Mouse (Mus musculus) retina, embryonic 14.5 days (tissue): ENCODE results near the gene Evpl.
"Not testable (repeated sequence)": the region's sequence is repeated elsewhere in the genome, so short reads cannot be mapped to it uniquely, and the experiment has no call there.

ENCODE experiments used
- DNase-seq: peaks from one replicate; pipeline ENCODE4 v3.0.0-alpha.2; 2015; ENCODE audit warnings: low spot score

The Evpl gene

DNA sequence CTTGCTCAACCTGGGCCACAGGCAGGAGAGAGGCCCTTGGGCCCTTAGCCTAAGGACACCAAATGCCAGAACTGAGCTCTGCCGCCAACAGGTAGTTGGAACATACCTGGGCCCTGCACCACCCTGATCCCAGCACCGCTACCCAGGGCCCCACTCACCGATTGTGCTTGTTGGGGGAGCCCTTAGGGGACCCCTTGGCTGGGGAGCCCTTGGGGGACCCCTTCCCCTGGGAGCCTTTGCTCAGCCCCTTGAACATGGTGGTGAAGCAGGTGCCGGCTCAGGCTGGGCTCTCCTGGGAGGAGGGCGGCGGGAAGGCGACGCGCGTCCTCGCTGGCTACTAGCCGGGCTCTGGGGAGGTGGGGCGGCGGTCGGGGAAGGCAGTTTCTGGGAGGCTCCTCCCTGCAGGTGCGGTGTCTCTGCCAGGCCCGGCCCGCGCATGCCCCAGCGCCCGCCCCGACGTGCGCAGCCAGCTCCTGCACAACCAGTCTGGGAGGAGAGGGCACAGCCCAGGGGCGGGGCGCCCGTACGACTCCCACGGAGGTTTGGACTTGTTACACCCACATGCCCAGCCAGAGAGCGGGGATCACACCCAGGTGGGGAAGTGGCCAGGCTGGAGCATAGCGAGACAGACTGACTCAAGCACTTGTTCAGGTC is at the start of gene Evpl:
Evpl (minus strand) TSS at position 336 of the 654 bp plus-strand sequence.
- DNase-seq: no peak

DNA sequence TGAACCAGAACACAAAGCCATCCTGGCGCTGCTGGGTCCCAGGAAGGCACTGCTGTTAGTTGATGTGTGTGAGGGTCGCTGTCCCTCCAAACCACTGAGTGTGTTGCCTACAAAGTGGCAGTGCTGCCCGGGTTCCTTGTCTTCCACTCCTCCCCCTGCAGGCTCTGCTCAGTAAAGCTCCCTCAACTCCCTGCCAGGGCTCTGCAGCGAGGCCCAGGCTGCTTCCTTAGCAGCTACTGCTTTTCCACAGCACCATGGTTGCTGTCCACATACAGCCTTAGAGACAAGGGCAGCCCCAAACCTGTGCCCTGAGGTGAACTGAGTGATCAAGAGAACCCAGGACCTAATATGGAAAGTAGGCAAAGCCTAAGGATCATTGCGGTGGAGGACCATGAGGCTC is 49.5 kb upstream of the Evpl start:
- DNase-seq: no peak

GRCm38 (mm10) chr11:116285770-116286191 is 47.9 kb upstream of the Evpl start:
- peak; percentile 49 for DNase-seq

DNA sequence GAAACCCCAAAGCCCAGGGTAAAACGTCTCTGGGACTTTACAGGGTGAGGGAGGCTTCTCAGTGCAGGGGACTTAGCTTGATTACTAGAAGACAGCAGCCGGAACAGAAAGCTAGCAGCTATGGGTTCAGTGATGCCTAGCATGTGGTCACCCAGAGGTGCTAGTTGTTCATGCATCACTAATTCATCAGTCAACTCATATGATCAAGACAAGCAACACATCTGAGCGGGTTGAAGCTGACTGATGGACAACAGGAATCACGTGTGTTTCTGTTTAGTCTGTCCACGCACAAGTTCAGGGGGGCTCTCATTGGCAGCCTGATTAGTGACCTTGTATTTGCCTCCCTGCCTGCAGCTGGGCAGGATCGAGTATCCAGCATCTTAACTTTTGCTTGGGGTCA is 46.1 kb upstream of the Evpl start:
- no peak for DNase-seq

DNA sequence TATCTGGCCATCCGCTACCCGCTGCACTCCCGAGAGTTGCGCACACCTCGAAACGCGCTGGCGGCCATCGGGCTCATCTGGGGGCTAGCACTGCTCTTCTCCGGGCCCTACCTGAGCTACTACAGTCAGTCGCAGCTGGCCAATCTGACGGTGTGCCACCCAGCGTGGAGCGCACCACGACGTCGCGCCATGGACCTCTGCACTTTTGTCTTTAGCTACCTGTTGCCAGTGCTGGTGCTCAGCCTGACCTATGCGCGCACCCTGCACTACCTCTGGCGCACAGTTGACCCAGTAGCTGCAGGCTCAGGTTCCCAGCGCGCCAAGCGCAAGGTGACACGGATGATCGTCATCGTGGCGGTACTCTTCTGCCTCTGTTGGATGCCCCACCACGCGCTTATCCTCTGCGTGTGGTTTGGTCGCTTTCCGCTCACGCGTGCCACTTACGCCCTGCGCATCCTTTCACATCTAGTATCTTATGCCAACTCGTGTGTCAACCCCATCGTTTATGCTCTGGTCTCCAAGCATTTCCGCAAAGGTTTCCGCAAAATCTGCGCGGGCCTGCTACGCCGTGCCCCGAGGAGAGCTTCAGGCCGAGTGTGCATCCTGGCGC is 45.1 kb upstream of the Evpl start:
- no peak for DNase-seq

DNA sequence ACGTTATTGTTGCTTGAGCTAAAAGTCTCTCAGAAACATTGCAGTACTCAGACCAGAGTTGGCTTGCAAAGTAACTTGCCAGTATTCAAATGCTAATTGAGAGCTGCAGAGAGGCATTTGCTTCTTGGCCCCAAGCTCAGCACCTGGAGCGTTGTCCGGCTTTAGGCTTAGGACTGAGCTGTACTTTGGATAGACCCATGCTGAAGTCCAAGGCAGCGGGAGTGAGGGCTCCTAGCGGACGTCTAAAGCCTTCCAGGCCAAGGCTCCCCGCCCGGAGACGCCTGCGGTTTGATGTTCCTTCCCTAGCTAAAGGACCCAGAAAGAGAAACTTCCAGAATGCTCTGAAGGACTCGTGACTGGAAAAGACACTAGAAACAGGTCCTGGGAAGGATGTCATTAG is 44.2 kb upstream of the Evpl start:
- no peak for DNase-seq

DNA sequence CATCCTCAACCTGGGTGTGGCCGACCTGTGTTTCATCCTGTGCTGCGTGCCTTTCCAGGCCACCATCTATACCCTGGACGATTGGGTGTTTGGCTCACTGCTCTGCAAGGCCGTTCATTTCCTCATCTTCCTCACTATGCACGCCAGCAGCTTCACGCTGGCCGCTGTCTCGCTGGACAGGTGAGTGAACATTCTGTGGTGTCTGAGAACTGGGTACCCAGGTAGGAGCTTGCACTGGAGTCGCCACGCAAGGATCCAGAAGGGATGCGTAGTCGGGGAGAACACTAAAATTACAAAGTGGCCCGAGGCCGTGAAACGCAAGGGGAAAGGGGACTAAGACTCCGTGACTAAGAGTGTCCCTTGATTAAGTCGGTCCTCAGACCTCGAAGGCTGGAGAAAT is 43.8 kb upstream of the Evpl start:
- DNase-seq: no peak

DNA sequence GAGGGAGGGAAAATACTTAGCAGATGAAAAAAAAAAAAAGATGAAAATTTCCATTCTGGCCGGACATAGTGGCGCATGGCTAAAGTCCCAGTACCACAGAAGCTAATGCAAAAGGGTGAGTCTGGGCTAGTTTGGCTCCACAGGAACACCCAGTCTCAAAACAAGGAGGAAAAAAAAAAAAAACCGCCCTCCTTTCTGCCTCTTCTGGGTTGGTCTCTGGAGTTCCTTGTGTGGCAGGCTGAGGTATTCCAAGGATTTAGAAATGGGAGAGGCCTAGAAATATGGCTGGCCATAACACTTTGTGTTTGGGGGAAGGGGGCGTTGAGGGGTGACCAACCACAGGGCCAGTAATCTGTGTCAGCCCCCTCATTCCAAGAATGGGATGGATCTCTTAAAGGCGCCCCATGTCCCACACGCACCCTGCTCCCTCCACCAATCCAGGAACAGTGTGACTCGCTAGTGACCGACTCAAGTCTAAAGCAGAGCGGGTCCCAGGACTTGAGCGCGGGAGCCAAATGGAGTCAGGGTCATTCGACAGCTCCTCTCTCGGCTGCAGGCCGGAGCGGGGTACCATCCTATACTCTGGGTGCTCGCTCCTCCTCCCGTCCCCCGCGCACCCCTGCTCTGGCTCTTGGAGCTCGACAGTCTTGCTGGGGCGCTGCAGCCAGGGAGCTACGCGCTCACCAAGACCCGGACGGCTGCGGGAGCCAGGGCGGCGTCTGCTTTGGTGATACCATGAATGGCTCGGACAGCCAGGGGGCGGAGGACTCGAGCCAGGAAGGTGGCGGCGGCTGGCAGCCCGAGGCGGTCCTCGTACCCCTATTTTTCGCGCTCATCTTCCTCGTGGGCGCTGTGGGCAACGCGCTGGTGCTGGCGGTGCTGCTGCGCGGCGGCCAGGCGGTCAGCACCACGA is 43.1 kb upstream of the Evpl start, which contains the start of gene Galr2:
Galr2 (plus strand) TSS at position 189 of the 913 bp plus-strand sequence.
- DNase-seq: no peak

DNA sequence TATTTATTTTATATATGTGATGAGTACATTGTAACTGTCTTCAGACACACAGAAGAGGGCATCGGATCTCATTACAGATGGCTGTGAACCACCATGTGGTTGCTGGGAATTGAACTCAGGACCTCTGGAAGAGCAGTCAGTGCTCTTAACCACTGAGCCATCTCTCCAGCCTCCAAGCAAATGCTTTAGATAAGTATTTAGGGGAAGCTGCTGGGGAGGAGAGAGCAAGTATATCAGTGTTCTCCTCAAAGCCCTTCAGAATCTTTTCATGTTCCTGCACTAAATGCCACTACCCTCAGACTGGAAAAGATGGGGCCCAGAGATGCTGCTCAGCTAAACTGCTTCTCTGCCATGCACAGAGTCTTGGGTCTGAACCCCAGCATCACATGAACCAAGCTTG is 39.3 kb upstream of the Evpl start:
- not testable (repeated sequence) for DNase-seq

- peak; percentile 97 for DNase-seq
Observed at GRCm38 (mm10) chr11:116274045-116274666, 36.3 kb upstream of the Evpl start, which contains the start of gene Srp68. Gene Srp68 (minus strand): TSS chr11:116274217.

- no peak for DNase-seq
Observed at GRCm38 (mm10) chr11:116273469-116274044, 35.7 kb upstream of the Evpl start.

GRCm38 (mm10) chr11:116272589-116273468 is 35.0 kb upstream of the Evpl start:
- DNase-seq: no peak

GRCm38 (mm10) chr11:116269560-116269959 is 31.7 kb upstream of the Evpl start:
- no peak for DNase-seq

DNA sequence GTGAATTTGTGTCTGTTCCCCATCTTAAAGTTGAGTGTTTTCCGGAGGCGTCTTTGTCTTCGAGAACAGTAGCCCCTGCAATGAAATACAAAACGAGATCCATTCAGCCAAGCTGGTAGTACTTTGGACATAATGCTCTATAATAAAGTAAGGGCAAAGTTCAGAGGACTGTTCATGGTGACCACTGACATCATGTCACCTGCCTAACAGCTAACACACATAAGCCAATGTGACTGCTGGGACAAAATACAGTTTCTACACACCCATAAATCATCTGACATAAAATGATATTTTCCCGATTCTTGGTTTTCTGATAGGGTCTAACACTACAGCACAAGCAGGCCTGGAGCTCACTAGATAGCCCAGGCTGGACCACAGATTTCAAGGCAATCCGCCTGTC is 30.4 kb upstream of the Evpl start:
- DNase-seq: no peak

GRCm38 (mm10) chr11:116267637-116268036 is 29.8 kb upstream of the Evpl start:
- peak; percentile 49 for DNase-seq

DNA sequence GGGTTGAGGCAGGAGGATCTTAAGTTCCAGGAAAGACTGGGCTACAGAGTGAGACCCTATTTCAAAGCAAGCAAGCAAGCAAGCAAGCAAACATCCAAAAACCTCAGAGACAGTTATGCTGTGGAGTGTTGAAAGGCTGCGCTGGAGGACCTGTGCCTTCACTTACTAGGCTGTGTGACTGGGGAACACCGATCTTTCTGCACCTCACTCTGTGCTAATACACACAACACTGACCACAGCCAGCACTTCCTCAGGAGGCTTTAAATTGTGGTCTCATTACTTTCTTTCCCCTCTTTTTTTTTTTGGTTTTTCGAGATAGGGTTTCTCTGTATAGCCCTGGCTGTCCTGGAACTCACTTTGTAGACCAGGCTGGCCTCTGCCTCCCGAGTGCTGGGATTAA is 28.0 kb upstream of the Evpl start:
- no peak for DNase-seq

DNA sequence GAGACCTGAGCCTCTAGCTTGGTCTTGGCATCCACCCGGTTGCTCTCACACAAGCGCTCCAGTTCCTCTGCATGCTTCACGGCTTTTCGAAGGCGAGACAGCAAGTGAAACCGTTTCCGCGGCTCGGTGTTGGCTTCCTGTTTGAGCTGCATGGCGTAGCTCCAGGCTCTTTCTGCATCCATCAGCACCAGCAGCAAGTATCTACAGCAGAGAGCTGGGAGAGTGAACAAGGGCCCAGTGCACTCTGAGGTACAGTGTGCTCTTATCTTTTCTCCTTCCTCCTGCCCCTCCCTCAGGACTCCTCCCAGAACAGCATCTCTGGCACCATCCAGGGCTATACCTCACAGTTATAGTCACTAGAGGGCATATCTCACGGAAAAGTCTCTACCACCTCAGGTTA is 27.5 kb upstream of the Evpl start:
- no peak for DNase-seq

DNA sequence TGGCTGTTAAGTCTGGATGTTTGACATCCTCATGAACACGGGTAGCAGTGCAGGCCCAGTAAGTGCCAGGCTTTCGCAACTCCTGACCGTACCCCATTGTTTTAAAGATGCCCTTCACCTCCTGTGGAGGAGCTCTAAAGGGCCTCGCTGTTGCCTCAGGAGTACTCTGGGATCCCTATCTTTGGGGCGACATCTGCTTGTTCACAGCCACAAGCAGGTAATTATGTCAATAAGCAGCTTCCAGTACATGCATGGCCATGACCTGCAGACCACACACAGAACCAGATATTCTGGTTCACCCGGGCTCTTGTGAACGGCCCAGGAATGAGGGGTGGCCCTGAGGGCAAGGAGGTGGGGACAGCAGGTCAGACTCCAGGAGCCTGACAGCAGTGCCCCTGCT is 22.4 kb upstream of the Evpl start:
- no peak for DNase-seq

GRCm38 (mm10) chr11:116259461-116259860 is 21.6 kb upstream of the Evpl start:
- no peak for DNase-seq

- DNase-seq: no peak
Observed at GRCm38 (mm10) chr11:116255982-116256675, 18.3 kb upstream of the Evpl start.
